Mouse (Mus musculus): ENCODE measurements around the gene Olfr124. TPM values are rescaled to one million over a fixed set of nuclear protein-coding genes. Genes with fewer than 3 reads are reported as not detected.

Gene Olfr124
- polyA plus RNA-seq (2016; fragmentation: Nextera tagmentation; extraction: Ambion mirVana): not detected in 2 replicates

GRCm38 (mm10) chr17:37799588-37799987 is at the start of gene Olfr124:
Olfr124 (plus strand) TSS chr17:37799888.
- WGBS: 86% methylated on average over 3 of the region's 3 CpGs
- Histone ChIP-seq H3K4me1 (no peaks in the 10 kb centered on the region), H3K4me3 (no peak within 1 kb of the TSS), H3K27me3 (ENCODE audit: insufficient read depth, poor library complexity, severe bottlenecking) (no peaks in the 10 kb centered on the region), H3K9me3 (no peaks in the 10 kb centered on the region), H3K27ac (no peak within 1 kb of the TSS), H3K36me3 (no peaks in the 10 kb centered on the region)
- no peak for DNase-seq (ENCODE audit: low spot score)

DNA sequence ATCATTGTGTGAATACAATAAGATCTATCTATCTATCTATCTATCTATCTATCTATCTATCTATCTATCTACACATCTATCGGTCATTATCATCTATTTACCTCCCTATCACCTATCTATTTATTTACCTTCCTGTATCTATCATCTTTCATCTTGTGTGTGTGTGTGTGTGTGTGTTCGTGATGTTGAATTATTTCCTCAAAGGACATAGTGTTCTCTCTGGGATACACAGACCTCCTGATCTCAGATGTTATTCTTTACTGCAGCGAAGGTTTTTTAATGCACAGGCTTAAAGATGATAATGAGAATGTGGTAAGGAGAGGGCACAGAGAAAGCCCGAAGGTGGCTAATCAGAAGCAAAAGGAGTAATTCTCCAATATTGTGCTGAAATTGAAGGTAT is 31.4 kb upstream of the Olfr124 start, which contains the start of gene Olfr122:
TSS of gene Olfr122 (plus strand) at position 301 of the 400 bp plus-strand sequence.
- Histone ChIP-seq H3K4me1 (no peaks in the 10 kb centered on the region), H3K36me3 (no peaks in the 10 kb centered on the region), H3K9me3 (0 out of 2 replicates have a peak, but pooled peaks cover 3% of the 10 kb centered on the region), H3K27me3 (ENCODE audit: insufficient read depth, poor library complexity, severe bottlenecking) (no peaks in the 10 kb centered on the region), H3K27ac (no peak within 1 kb of the TSS), H3K4me3 (no peak within 1 kb of the TSS)
- no peak for DNase-seq (ENCODE audit: low spot score)
- 75% methylated on average over 4 of the region's 4 CpGs for WGBS

GRCm38 (mm10) chr17:37793229-37793628 is 6.5 kb upstream of the Olfr124 start, which contains the start of gene Olfr123:
Olfr123 (plus strand) TSS chr17:37793529.
- Histone ChIP-seq H3K4me3 (no peak within 1 kb of the TSS), H3K27ac (no peak within 1 kb of the TSS), H3K4me1 (no peaks in the 10 kb centered on the region), H3K9me3 (no peaks in the 10 kb centered on the region), H3K27me3 (ENCODE audit: insufficient read depth, poor library complexity, severe bottlenecking) (no peaks in the 10 kb centered on the region), H3K36me3 (no peaks in the 10 kb centered on the region)
- WGBS: 90% methylated on average over 2 of the region's 2 CpGs
- no peak for DNase-seq (ENCODE audit: low spot score)

DNA sequence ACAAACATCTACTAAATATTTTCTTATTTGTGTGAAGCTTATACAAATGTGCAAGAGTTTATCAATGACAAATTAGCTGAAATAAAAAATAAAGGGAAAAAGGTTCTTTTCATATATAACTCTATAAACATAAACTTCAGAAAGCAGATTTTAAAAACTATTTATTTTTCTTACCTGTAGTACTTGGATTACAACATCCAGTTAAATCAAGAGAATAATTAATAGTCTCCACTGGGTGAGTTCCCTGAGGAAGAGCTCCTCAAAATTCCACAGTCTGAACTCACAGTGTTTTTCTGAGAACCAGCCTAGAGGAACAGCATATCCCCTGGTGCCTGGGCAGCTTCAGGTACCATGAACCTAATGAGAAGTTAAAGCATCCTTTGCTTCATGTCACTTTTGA is 33.0 kb downstream of the Olfr124 start, which contains the start of gene Olfr125:
TSS of gene Olfr125 (plus strand) at position 301 of the 400 bp plus-strand sequence.
- Histone ChIP-seq H3K4me1 (no peaks in the 10 kb centered on the region), H3K9me3 (no peaks in the 10 kb centered on the region), H3K27me3 (ENCODE audit: insufficient read depth, poor library complexity, severe bottlenecking) (no peaks in the 10 kb centered on the region), H3K4me3 (no peak within 1 kb of the TSS), H3K27ac (no peak within 1 kb of the TSS), H3K36me3 (no peaks in the 10 kb centered on the region)
- DNase-seq (ENCODE audit: low spot score): no peak

DNA sequence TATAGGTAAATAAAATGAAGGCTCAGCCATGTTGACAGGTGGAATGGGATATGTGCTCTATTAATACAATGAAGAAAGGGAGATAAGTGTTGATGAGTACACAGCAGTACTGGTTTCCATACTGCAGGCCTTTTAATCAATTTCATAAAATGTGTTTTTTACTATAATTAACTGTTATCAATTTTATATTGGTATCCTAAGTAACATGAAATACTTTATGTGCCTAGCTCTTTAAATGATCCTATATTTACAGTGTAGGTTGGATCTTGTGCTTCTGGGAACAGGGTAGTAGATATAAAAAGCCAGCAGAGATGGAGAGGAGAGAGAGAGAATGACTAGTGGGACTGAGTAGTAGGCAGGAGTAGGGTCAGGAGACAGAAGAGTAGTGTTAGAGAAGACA is 47.5 kb downstream of the Olfr124 start, which contains the start of gene Olfr126:
TSS of gene Olfr126 (plus strand) at position 301 of the 400 bp plus-strand sequence.
- DNase-seq (ENCODE audit: low spot score): no peak
- Histone ChIP-seq H3K27ac (no peak within 1 kb of the TSS), H3K27me3 (ENCODE audit: insufficient read depth, poor library complexity, severe bottlenecking) (no peaks in the 10 kb centered on the region), H3K4me3 (no peak within 1 kb of the TSS), H3K36me3 (no peaks in the 10 kb centered on the region), H3K9me3 (no peaks in the 10 kb centered on the region), H3K4me1 (no peaks in the 10 kb centered on the region)

Other genes with a start within 250 kb of the Olfr124 start
- not detected in 2 replicates for gene Olfr112, start 230.4 kb upstream of the Olfr124 start, polyA plus RNA-seq (2016; fragmentation: Nextera tagmentation; extraction: Ambion mirVana)
- not detected in 2 replicates for gene Olfr113, start 222.2 kb upstream of the Olfr124 start, polyA plus RNA-seq (2016; fragmentation: Nextera tagmentation; extraction: Ambion mirVana)
- gene Olfr114, start 207.1 kb upstream of the Olfr124 start, polyA plus RNA-seq (2016; fragmentation: Nextera tagmentation; extraction: Ambion mirVana): not detected in 2 replicates
- gene Olfr115, start 172.8 kb upstream of the Olfr124 start, polyA plus RNA-seq (2016; fragmentation: Nextera tagmentation; extraction: Ambion mirVana): not detected in 2 replicates
- gene Olfr116, start 172.7 kb upstream of the Olfr124 start, polyA plus RNA-seq (2016; fragmentation: Nextera tagmentation; extraction: Ambion mirVana): not detected in 2 replicates
- gene Olfr117, start 136.1 kb upstream of the Olfr124 start, polyA plus RNA-seq (2016; fragmentation: Nextera tagmentation; extraction: Ambion mirVana): not detected in 2 replicates
- gene Olfr118, start 132.9 kb upstream of the Olfr124 start, polyA plus RNA-seq (2016; fragmentation: Nextera tagmentation; extraction: Ambion mirVana): not detected in 2 replicates
- not detected in 2 replicates for gene Olfr119, start 103.3 kb upstream of the Olfr124 start, polyA plus RNA-seq (2016; fragmentation: Nextera tagmentation; extraction: Ambion mirVana)
- gene Olfr120, start 78.1 kb upstream of the Olfr124 start, polyA plus RNA-seq (2016; fragmentation: Nextera tagmentation; extraction: Ambion mirVana): not detected in 2 replicates
- gene Olfr121, start 51.0 kb upstream of the Olfr124 start, polyA plus RNA-seq (2016; fragmentation: Nextera tagmentation; extraction: Ambion mirVana): not detected in 2 replicates
- gene Olfr122, start 31.3 kb upstream of the Olfr124 start, polyA plus RNA-seq (2016; fragmentation: Nextera tagmentation; extraction: Ambion mirVana): not detected in 2 replicates
- gene Olfr123, start 6.4 kb upstream of the Olfr124 start, polyA plus RNA-seq (2016; fragmentation: Nextera tagmentation; extraction: Ambion mirVana): not detected in 2 replicates
- gene Olfr125, start 33.1 kb downstream of the Olfr124 start, polyA plus RNA-seq (2016; fragmentation: Nextera tagmentation; extraction: Ambion mirVana): not detected in 2 replicates
- gene Olfr126, start 47.6 kb downstream of the Olfr124 start, polyA plus RNA-seq (2016; fragmentation: Nextera tagmentation; extraction: Ambion mirVana): not detected in 2 replicates
- gene Olfr127, start 100.5 kb downstream of the Olfr124 start, polyA plus RNA-seq (2016; fragmentation: Nextera tagmentation; extraction: Ambion mirVana): not detected in 2 replicates
- gene Olfr128, start 120.7 kb downstream of the Olfr124 start, polyA plus RNA-seq (2016; fragmentation: Nextera tagmentation; extraction: Ambion mirVana): not detected in 2 replicates
- gene Olfr761, start 153.2 kb downstream of the Olfr124 start, polyA plus RNA-seq (2016; fragmentation: Nextera tagmentation; extraction: Ambion mirVana): not detected in 2 replicates